Mouse (Mus musculus) liver, embryonic 13.5 days (tissue): ENCODE measurements at regions not wholly inside any gene's neighbourhood (a gene's known extent, or its start where the extent isn't known, plus 50 kb on each side); places are given as distances from the start of the nearest gene placed in this dataset.
A peak's percentile ranks its signal among the peaks of the same experiment; 100 is the strongest.

ENCODE experiments used
- ATAC-seq: fragments of 200-750 bp; cut with Nextera tagmentation; 2 replicates; pipeline ENCODE4 v1.8.0; 2017; ENCODE audit warnings: low read depth, mild to moderate bottlenecking, moderate number of reproducible peaks, moderate library complexity
- DNase-seq: peaks from one replicate; pipeline ENCODE4 v3.0.0; 2022
- H3K27ac ChIP-seq: fragments of 300-500 bp; sonication (generic); 2 replicates; pipeline ENCODE4 v1.5.1; 2015; ENCODE audit warnings: moderate library complexity, mild to moderate bottlenecking, inconsistent platforms
- H3K27me3 ChIP-seq: fragments of 300-500 bp; sonication (generic); 2 replicates; pipeline ENCODE4 v1.6.1; 2015; ENCODE audit warnings: mild to moderate bottlenecking, inconsistent platforms
- H3K36me3 ChIP-seq: fragments of 300-500 bp; sonication (generic); 2 replicates; pipeline ENCODE4 v1.6.1; 2015; ENCODE audit warnings: mild to moderate bottlenecking, inconsistent platforms
- H3K4me1 ChIP-seq: fragments of 300-500 bp; sonication (generic); replicated peaks from 2 replicates; pipeline ENCODE4 v1.6.1; 2015; ENCODE audit warnings: inconsistent platforms
- H3K4me2 ChIP-seq: fragments of 300-500 bp; sonication (generic); 2 replicates; pipeline ENCODE4 v1.6.1; 2015; ENCODE audit warnings: inconsistent platforms, mild to moderate bottlenecking, moderate library complexity
- H3K4me3 ChIP-seq: fragments of 300-500 bp; sonication (generic); replicated peaks from 2 replicates; pipeline ENCODE4 v1.5.1; 2015; ENCODE audit warnings: mild to moderate bottlenecking, inconsistent platforms
- H3K9ac ChIP-seq: fragments of 300-500 bp; sonication (generic); 2 replicates; pipeline ENCODE4 v1.6.1; 2015; ENCODE audit warnings: mild to moderate bottlenecking, inconsistent platforms
- H3K9me3 ChIP-seq: fragments of 300-500 bp; sonication (generic); replicated peaks from 2 replicates; pipeline ENCODE4 v1.6.1; 2016; ENCODE audit warnings: inconsistent platforms
- WGBS: fragments of 180-500 bp; shearing (Covaris S2); methylation state at CpG from one replicate; pipeline ENCODE4 v1.1.7; 2015; ENCODE audit not compliant: insufficient replicate concordance; 5-methylcytosine and 5-hydroxymethylcytosine counted together

- Histone ChIP-seq H3K9ac (no peak overlapping the region), H3K4me3 (no peak overlapping the region), H3K27me3 (0 out of 2 replicates have a peak, but pooled peaks cover 2% of the 10 kb centered on the region), H3K9me3 (no peaks in the 10 kb centered on the region), H3K4me1 (peaks cover 59% of the 10 kb centered on the region), H3K4me2 (no peak overlapping the region), H3K27ac (peak overlapping the region; percentile 58), H3K36me3 (no peaks in the 10 kb centered on the region)
- 65% methylated on average over 4 of the region's 4 CpGs for WGBS
- no peak for ATAC-seq
- DNase-seq, result no peak
Observed at GRCm38 (mm10) chr15:36362911-36363565, 644.5 kb downstream of the Zfp706 start.

- ATAC-seq (no peak), DNase-seq (no peak)
- Histone ChIP-seq H3K4me2 (peak overlapping the region; percentile 57), H3K36me3 (no peaks in the 10 kb centered on the region), H3K27me3 (0 out of 2 replicates have a peak, but pooled peaks cover 2% of the 10 kb centered on the region), H3K27ac (peak overlapping the region; percentile 97), H3K4me1 (peaks cover 59% of the 10 kb centered on the region), H3K9ac (peak overlapping the region; percentile 66), H3K9me3 (no peaks in the 10 kb centered on the region), H3K4me3 (peak overlapping the region; percentile 33; the same call in 1 of the 2 replicates)
- 39% methylated on average over 7 of the region's 7 CpGs for WGBS
Observed at GRCm38 (mm10) chr15:36361522-36362148, 645.9 kb downstream of the Zfp706 start.

GRCm38 (mm10) chr15:36360694-36361521, 646.7 kb downstream of the Zfp706 start:
- peaks cover 59% of the 10 kb centered on the region for H3K4me1 ChIP-seq
- H3K27me3 ChIP-seq, result 0 out of 2 replicates have a peak, but pooled peaks cover 2% of the 10 kb centered on the region
- WGBS, result 22% methylated on average over 14 of the region's 14 CpGs
- H3K9me3 ChIP-seq, result no peaks in the 10 kb centered on the region
- DNase-seq, result peak; percentile 81
- H3K9ac ChIP-seq, result peak overlapping the region; percentile 66
- peak overlapping the region; percentile 57 for H3K4me2 ChIP-seq
- no peaks in the 10 kb centered on the region for H3K36me3 ChIP-seq
- ATAC-seq, result peak; percentile 98
- H3K27ac ChIP-seq, result peak overlapping the region; percentile 97
- peak overlapping the region; percentile 33 for H3K4me3 ChIP-seq

- WGBS, result 83% methylated on average over 9 of the region's 9 CpGs
- no peaks in the 10 kb centered on the region for H3K9me3 ChIP-seq
Observed at GRCm38 (mm10) chr15:36355851-36356250, 651.7 kb downstream of the Zfp706 start.

GRCm38 (mm10) chr15:36354545-36354944, 653.0 kb downstream of the Zfp706 start:
- Histone ChIP-seq H3K4me3 (no peak overlapping the region), H3K4me1 (peaks cover 33% of the 10 kb centered on the region), H3K27me3 (0 out of 2 replicates have a peak, but pooled peaks cover 5% of the 10 kb centered on the region), H3K9ac (no peak overlapping the region), H3K36me3 (no peaks in the 10 kb centered on the region), H3K4me2 (no peak overlapping the region), H3K9me3 (no peaks in the 10 kb centered on the region), H3K27ac (peak overlapping the region; percentile 58)
- DNase-seq (no peak), ATAC-seq (peak; percentile 86)
- WGBS, result 67% methylated on average over 6 of the region's 6 CpGs

More at GRCm38 (mm10) chr15:36355851-36356250, 651.7 kb downstream of the Zfp706 start:
- ATAC-seq (no peak), DNase-seq (no peak)
- no peak overlapping the region for H3K4me3 ChIP-seq
- H3K36me3 ChIP-seq, result no peaks in the 10 kb centered on the region
- peaks cover 46% of the 10 kb centered on the region for H3K4me1 ChIP-seq
- H3K4me2 ChIP-seq, result no peak overlapping the region
- H3K27me3 ChIP-seq, result 0 out of 2 replicates have a peak, but pooled peaks cover 3% of the 10 kb centered on the region
- H3K27ac ChIP-seq, result no peak overlapping the region; the same call in 1 of the 2 replicates
- H3K9ac ChIP-seq, result no peak overlapping the region

- Histone ChIP-seq H3K27me3 (0 out of 2 replicates have a peak, but pooled peaks cover 5% of the 10 kb centered on the region), H3K27ac (peak overlapping the region; percentile 58), H3K4me3 (no peak overlapping the region), H3K4me1 (peaks cover 30% of the 10 kb centered on the region), H3K36me3 (no peaks in the 10 kb centered on the region), H3K9ac (peak overlapping the region; percentile 26; the same call in 1 of the 2 replicates), H3K9me3 (no peaks in the 10 kb centered on the region), H3K4me2 (no peak overlapping the region)
- ATAC-seq (no peak), DNase-seq (no peak)
- 68% methylated on average over 3 of the region's 3 CpGs for WGBS
Observed at GRCm38 (mm10) chr15:36353793-36354192, 653.8 kb downstream of the Zfp706 start.

GRCm38 (mm10) chr15:36352929-36353328, 654.6 kb downstream of the Zfp706 start:
- Histone ChIP-seq H3K27ac (peak overlapping the region; percentile 53; the same call in 1 of the 2 replicates), H3K9ac (peak overlapping the region; percentile 42; the same call in 1 of the 2 replicates), H3K4me2 (no peak overlapping the region), H3K4me1 (peaks cover 27% of the 10 kb centered on the region), H3K4me3 (no peak overlapping the region), H3K27me3 (0 out of 2 replicates have a peak, but pooled peaks cover 5% of the 10 kb centered on the region), H3K36me3 (no peaks in the 10 kb centered on the region), H3K9me3 (no peaks in the 10 kb centered on the region)
- DNase-seq (no peak), ATAC-seq (peak; percentile 59; the same call in 1 of the 2 replicates)
- 42% methylated on average over 1 of the region's 1 CpGs for WGBS

- peaks cover 12% of the 10 kb centered on the region; the same call in 1 of the 2 replicates for H3K27me3 ChIP-seq
- no peaks in the 10 kb centered on the region for H3K36me3 ChIP-seq
- DNase-seq (no peak), ATAC-seq (no peak)
- H3K27ac ChIP-seq, result peak overlapping the region; percentile 18; the same call in 1 of the 2 replicates
- 46% methylated on average over 3 of the region's 3 CpGs for WGBS
- H3K4me3 ChIP-seq, result no peak overlapping the region
- peaks cover 27% of the 10 kb centered on the region for H3K4me1 ChIP-seq
- no peak overlapping the region for H3K9ac ChIP-seq
- no peak overlapping the region for H3K4me2 ChIP-seq
- H3K9me3 ChIP-seq, result no peaks in the 10 kb centered on the region
Observed at GRCm38 (mm10) chr15:36351693-36352092, 655.9 kb downstream of the Zfp706 start.

GRCm38 (mm10) chr15:36348348-36348747, 659.2 kb downstream of the Zfp706 start:
- WGBS, result 76% methylated on average over 5 of the region's 5 CpGs
- ATAC-seq, result no peak
- no peak overlapping the region for H3K27ac ChIP-seq

GRCm38 (mm10) chr15:36347333-36347845, 660.2 kb downstream of the Zfp706 start:
- H3K27me3 ChIP-seq, result peaks cover 16% of the 10 kb centered on the region; the same call in 1 of the 2 replicates
- no peak overlapping the region for H3K27ac ChIP-seq
- H3K9ac ChIP-seq, result peak overlapping the region; percentile 31; the same call in 1 of the 2 replicates
- H3K4me2 ChIP-seq, result no peak overlapping the region
- 63% methylated on average over 4 of the region's 4 CpGs for WGBS
- DNase-seq, result no peak
- H3K4me1 ChIP-seq, result peaks cover 7% of the 10 kb centered on the region
- H3K4me3 ChIP-seq, result no peak overlapping the region
- H3K9me3 ChIP-seq, result no peaks in the 10 kb centered on the region
- H3K36me3 ChIP-seq, result no peaks in the 10 kb centered on the region
- no peak for ATAC-seq

More at GRCm38 (mm10) chr15:36348348-36348747, 659.2 kb downstream of the Zfp706 start:
- DNase-seq, result no peak
- Histone ChIP-seq H3K36me3 (no peaks in the 10 kb centered on the region), H3K4me1 (peaks cover 14% of the 10 kb centered on the region), H3K9me3 (no peaks in the 10 kb centered on the region), H3K9ac (0 out of 2 replicates have a peak overlapping the region, but pooled peaks have one; percentile 31), H3K4me3 (no peak overlapping the region), H3K4me2 (no peak overlapping the region), H3K27me3 (peaks cover 12% of the 10 kb centered on the region; the same call in 1 of the 2 replicates)
